Mouse (Mus musculus) G1E (cell line): ENCODE results near the gene Wfdc2. TPM values are rescaled to one million over a fixed set of nuclear protein-coding genes. Genes with fewer than 3 reads are reported as not detected.
A peak's percentile ranks its signal among the peaks of the same experiment; 100 is the strongest.

ENCODE experiments used
- ATAC-seq: 2 replicates; pipeline ENCODE4 v1.8.0; 2016; ENCODE audit warnings: mild to moderate bottlenecking; ENCODE audit not compliant: insufficient number of reproducible peaks, poor library complexity, low FRiP score, severe bottlenecking; ENCODE audit errors: extremely low read depth
- DNase-seq: peaks from one replicate; pipeline ENCODE4 v3.0.0; 2012; ENCODE audit warnings: low spot score
- H3K27me3 ChIP-seq: 2 replicates; pipeline ENCODE4 v1.6.1; 2012; ENCODE audit warnings: mild to moderate bottlenecking, low read length, inconsistent platforms; ENCODE audit not compliant: insufficient read depth
- H3K36me3 ChIP-seq: replicated peaks from 2 replicates; pipeline ENCODE3; 2012; ENCODE audit warnings: mild to moderate bottlenecking, inconsistent platforms
- H3K4me1 ChIP-seq: 2 replicates; pipeline ENCODE4 v1.6.1; 2012; ENCODE audit warnings: low read depth, low read length, inconsistent platforms, mixed read lengths; ENCODE audit not compliant: insufficient read depth
- H3K4me3 ChIP-seq: 2 replicates; pipeline ENCODE4 v1.5.1; 2012; ENCODE audit warnings: low read depth, mild to moderate bottlenecking, inconsistent platforms, low read length, moderate library complexity, mixed read lengths
- H3K9me3 ChIP-seq: replicated peaks from 2 replicates; pipeline ENCODE4 v1.6.1; 2012; ENCODE audit warnings: inconsistent platforms
- CTCF ChIP-seq: IDR thresholded peaks from 2 replicates; pipeline ENCODE4 v1.5.1; 2012; ENCODE audit warnings: low read depth, low read length, inconsistent platforms, mixed read lengths
- GATA1 ChIP-seq: IDR thresholded peaks from 2 replicates; pipeline ENCODE4 v1.6.1; 2012; ENCODE audit warnings: borderline replicate concordance, low read length, inconsistent platforms, mixed read lengths
- GATA2 ChIP-seq: IDR thresholded peaks from 2 replicates; pipeline ENCODE4 v1.6.1; 2012; ENCODE audit warnings: low read depth, low read length, inconsistent platforms, borderline replicate concordance
- POLR2AphosphoS5 ChIP-seq: IDR thresholded peaks from 2 replicates; pipeline ENCODE4 v1.6.1; 2012; ENCODE audit warnings: low read depth, low read length, inconsistent platforms; ENCODE audit not compliant: insufficient replicate concordance
- TAL1 ChIP-seq: conservative IDR thresholded peaks from 2 replicates; pipeline ENCODE4 v1.6.1; 2012; ENCODE audit warnings: low read depth, low read length, inconsistent platforms, mixed read lengths
- polyA plus RNA-seq: library from polyadenylated mRNA; stranded (reverse); fragments of >175 nt; gene quantifications from 2 replicates; pipeline ENCODE4 v1.2.3, GENCODE M21; 2012
- total RNA-seq, 2 experiments: library from RNA; stranded (forward) in 1 of 2; stranded (reverse) in 1 of 2; fragments of 200-1000 nt in 1 of 2; fragments of >200 nt in 1 of 2; fragmentation: Nextera tagmentation in 1 of 2; gene quantifications; 2 replicates each; pipeline ENCODE4 v1.2.3; 2014 to 2017

Wfdc2 gene
- total RNA-seq (2014; fragmentation: Nextera tagmentation) (not detected in 2 replicates), total RNA-seq (2017) (not detected in 2 replicates), polyA plus RNA-seq (not detected in 2 replicates)

GRCm38 (mm10) chr2:164562391-164563188, at the start of gene Wfdc2:
Gene Wfdc2 (plus strand): TSS chr2:164562413.
- Histone ChIP-seq H3K4me1 (no peaks in the 10 kb centered on the region), H3K9me3 (no peaks in the 10 kb centered on the region), H3K36me3 (no peaks in the 10 kb centered on the region), H3K4me3 (no peak within 1 kb of the TSS), H3K27me3 (peaks cover 15% of the 10 kb centered on the region)
- ATAC-seq (no peak), DNase-seq (no peak)
- TF ChIP-seq POLR2AphosphoS5 (no peak), CTCF (no peak), GATA2 (no peak), TAL1 (no peak), GATA1 (no peak)

GRCm38 (mm10) chr2:164513389-164513788, 48.8 kb upstream of the Wfdc2 start:
- H3K27me3 ChIP-seq = peaks cover 13% of the 10 kb centered on the region

GRCm38 (mm10) chr2:164514916-164515315, 47.3 kb upstream of the Wfdc2 start:
- H3K27me3 ChIP-seq = peaks cover 17% of the 10 kb centered on the region
- no peak overlapping the region for H3K4me3 ChIP-seq
- peaks cover 7% of the 10 kb centered on the region; the same call in 1 of the 2 replicates for H3K4me1 ChIP-seq
- peaks cover 13% of the 10 kb centered on the region for H3K36me3 ChIP-seq
- no peaks in the 10 kb centered on the region; the same call in 1 of the 2 replicates for H3K9me3 ChIP-seq
- ATAC-seq (no peak), DNase-seq (no peak)
- no peak for TF ChIP-seq GATA2

More at GRCm38 (mm10) chr2:164513389-164513788, 48.8 kb upstream of the Wfdc2 start:
- Histone ChIP-seq H3K9me3 (no peaks in the 10 kb centered on the region; the same call in 1 of the 2 replicates), H3K4me1 (peaks cover 7% of the 10 kb centered on the region; the same call in 1 of the 2 replicates), H3K4me3 (no peak overlapping the region), H3K36me3 (peaks cover 29% of the 10 kb centered on the region)
- ATAC-seq (no peak), DNase-seq (no peak)
- TF ChIP-seq GATA2 (no peak), TAL1 (no peak), POLR2AphosphoS5 (no peak), CTCF (no peak), GATA1 (no peak)

GRCm38 (mm10) chr2:164515897-164516296, 46.3 kb upstream of the Wfdc2 start:
- Histone ChIP-seq H3K27me3 (peaks cover 21% of the 10 kb centered on the region), H3K9me3 (no peaks in the 10 kb centered on the region; the same call in 1 of the 2 replicates), H3K4me1 (peaks cover 7% of the 10 kb centered on the region; the same call in 1 of the 2 replicates), H3K36me3 (peaks cover 4% of the 10 kb centered on the region), H3K4me3 (no peak overlapping the region)
- ATAC-seq (no peak), DNase-seq (no peak)
- no peak for TF ChIP-seq GATA1
- TF ChIP-seq POLR2AphosphoS5 = no peak
- no peak for TF ChIP-seq GATA2
- TF ChIP-seq CTCF = no peak
- no peak for TF ChIP-seq TAL1

- peaks cover 22% of the 10 kb centered on the region for H3K27me3 ChIP-seq
- H3K4me3 ChIP-seq = no peak overlapping the region
- DNase-seq (no peak), ATAC-seq (no peak)
- TF ChIP-seq GATA1 (no peak), TAL1 (no peak), GATA2 (no peak), CTCF (no peak), POLR2AphosphoS5 (no peak)
- H3K9me3 ChIP-seq = no peaks in the 10 kb centered on the region; the same call in 1 of the 2 replicates
- peaks cover 7% of the 10 kb centered on the region; the same call in 1 of the 2 replicates for H3K4me1 ChIP-seq
- H3K36me3 ChIP-seq = no peaks in the 10 kb centered on the region
Measured at GRCm38 (mm10) chr2:164516592-164516991, 45.6 kb upstream of the Wfdc2 start.

- Histone ChIP-seq H3K4me3 (no peak overlapping the region), H3K9me3 (no peaks in the 10 kb centered on the region; the same call in 1 of the 2 replicates), H3K36me3 (no peaks in the 10 kb centered on the region), H3K4me1 (peaks cover 5% of the 10 kb centered on the region; the same call in 1 of the 2 replicates), H3K27me3 (peaks cover 29% of the 10 kb centered on the region)
- TF ChIP-seq GATA1 = no peak
- peak; percentile 97 for TF ChIP-seq CTCF
- peak; percentile 51; the same call in 1 of the 2 replicates for ATAC-seq
- DNase-seq = peak; percentile 75
Measured at GRCm38 (mm10) chr2:164517485-164518221, 44.6 kb upstream of the Wfdc2 start.
